Mouse (Mus musculus) adrenal gland, postnatal 14 days (tissue): ENCODE results near the gene Gimap9. TPM values are rescaled to one million over a fixed set of nuclear protein-coding genes. Genes with fewer than 3 reads are reported as not detected.

Experiments used
- DNase-seq: peaks from one replicate; pipeline ENCODE4 v3.0.0; 2021; ENCODE audit warnings: mixed read lengths
- total RNA-seq: library from RNA; stranded (reverse); gene quantifications from 2 replicates; pipeline ENCODE4 v1.2.3, GENCODE M21; 2021

Gimap9 gene
- total RNA-seq, 1 experiment from 2014 or later = 6.5 TPM

GRCm38 (mm10) chr6:48692962-48693361 lies 17.0 kb downstream of the Gimap9 start:
- DNase-seq = no peak

- no peak for DNase-seq
Observed at GRCm38 (mm10) chr6:48696830-48697554, 21.1 kb downstream of the Gimap9 start.

- no peak for DNase-seq
Observed at GRCm38 (mm10) chr6:48697555-48697930, 21.6 kb downstream of the Gimap9 start.

- DNase-seq = no peak
Observed at GRCm38 (mm10) chr6:48698066-48698856, 22.3 kb downstream of the Gimap9 start.

GRCm38 (mm10) chr6:48698888-48699287 lies 23.0 kb downstream of the Gimap9 start:
- DNase-seq = no peak

- peak; percentile 39 for DNase-seq
Observed at GRCm38 (mm10) chr6:48700251-48701075, 24.5 kb downstream of the Gimap9 start.

- no peak for DNase-seq
Observed at GRCm38 (mm10) chr6:48702146-48702545, 26.2 kb downstream of the Gimap9 start.

GRCm38 (mm10) chr6:48702601-48703000 lies 26.7 kb downstream of the Gimap9 start:
- DNase-seq = no peak

GRCm38 (mm10) chr6:48704146-48704545 lies 28.2 kb downstream of the Gimap9 start:
- no peak for DNase-seq

- DNase-seq = no peak
Observed at GRCm38 (mm10) chr6:48706130-48706529, 30.2 kb downstream of the Gimap9 start.

- no peak for DNase-seq
Observed at GRCm38 (mm10) chr6:48718455-48718854, 42.5 kb downstream of the Gimap9 start, which contains the start of the genes Gm28053 and Gimap7. TSS of gene Gm28053 (plus strand) at chr6:48718607. TSS of gene Gimap7 (plus strand) at chr6:48718621.

GRCm38 (mm10) chr6:48720326-48720725 lies 44.4 kb downstream of the Gimap9 start:
- no peak for DNase-seq

- no peak for DNase-seq
Observed at GRCm38 (mm10) chr6:48723468-48723867, 47.5 kb downstream of the Gimap9 start.

GRCm38 (mm10) chr6:48725476-48725875 lies 49.5 kb downstream of the Gimap9 start:
- peak; percentile 66 for DNase-seq

- no peak for DNase-seq
Observed at GRCm38 (mm10) chr6:48727761-48728160, 51.8 kb downstream of the Gimap9 start.

Other genes starting within 250 kb of the Gimap9 start
- gene Zfp467, start 230.3 kb upstream of the Gimap9 start, total RNA-seq = 41.5 and 42.1 TPM in 2 replicates
- 2.6 TPM in 2 replicates for gene Sspo, start 227.9 kb upstream of the Gimap9 start, total RNA-seq
- gene Atp6v0e2, start 138.5 kb upstream of the Gimap9 start, total RNA-seq = 41.8 and 45.7 TPM in 2 replicates
- gene Lrrc61, start 121.3 kb upstream of the Gimap9 start, total RNA-seq = 26.1 and 28.7 TPM in 2 replicates
- gene Rarres2, start 103.3 kb upstream of the Gimap9 start, total RNA-seq = 74.2 and 241 TPM in 2 replicates
- not detected in 2 replicates for gene Gm45021, start 86.5 kb upstream of the Gimap9 start, total RNA-seq
- 42.8 TPM in 2 replicates for gene Repin1, start 82.2 kb upstream of the Gimap9 start, total RNA-seq
- gene Gm44965, start 82.2 kb upstream of the Gimap9 start, total RNA-seq = not detected in 2 replicates
- 7.7 and 8.9 TPM in 2 replicates for gene Zfp775, start 74.1 kb upstream of the Gimap9 start, total RNA-seq
- 1.8 and 3.1 TPM in 2 replicates for gene AI854703, start 49.4 kb upstream of the Gimap9 start, total RNA-seq
- 12.1 and 20.4 TPM in 2 replicates for gene Gimap8, start 28.9 kb upstream of the Gimap9 start, total RNA-seq
- 54.8 and 62.2 TPM in 2 replicates for gene Gimap4, start 8.4 kb downstream of the Gimap9 start, total RNA-seq
- 63.5 and 88.5 TPM in 2 replicates for gene Gimap6, start 32.1 kb downstream of the Gimap9 start, total RNA-seq
- gene Gm28053, start 42.5 kb downstream of the Gimap9 start, total RNA-seq = 4.9 and 12.6 TPM in 2 replicates
- gene Gimap7, start 42.5 kb downstream of the Gimap9 start, total RNA-seq = 0.63 and 3.8 TPM in 2 replicates
- 15.4 and 36.5 TPM in 2 replicates for gene Gimap1, start 62.9 kb downstream of the Gimap9 start, total RNA-seq
- gene Gimap5, start 70.1 kb downstream of the Gimap9 start, total RNA-seq = 11.0 and 23.6 TPM in 2 replicates
- 1.8 and 19.3 TPM in 2 replicates for gene Gimap3, start 94.7 kb downstream of the Gimap9 start, total RNA-seq
- 139 and 181 TPM in 2 replicates for gene Tmem176a, start 164.8 kb downstream of the Gimap9 start, total RNA-seq
- gene Tmem176b, start 165.4 kb downstream of the Gimap9 start, total RNA-seq = 293 and 324 TPM in 2 replicates
- gene Aoc1, start 196.8 kb downstream of the Gimap9 start, total RNA-seq = not detected in 2 replicates